Comparison of ENCODE assay signal across 8 mouse cellular contexts in genomic region chr3:127970891-127971290, GRCm38 (mm10).
DNase-seq lines count a peak whose midpoint lies in the region; ATAC-seq and TF ChIP-seq lines count a peak whose summit lies in the region.

No protein-coding gene starts in this region.

- H3K36me3 ChIP-seq in forebrain, embryonic 14.5 days (ENCODE audit: control insufficient read depth, insufficient read depth, low read length): no peaks in the 10 kb centered on the region
- H3K36me3 ChIP-seq in forebrain, embryonic 15.5 days: no peaks in the 10 kb centered on the region
- H3K36me3 ChIP-seq in embryonic facial prominence, embryonic 11.5 days (replicated peaks; ENCODE audit: control insufficient read depth, insufficient read depth, low read depth, low read length): no peaks in the 10 kb centered on the region

- 4% methylated on average over 5 of the region's 5 CpGs for WGBS in forebrain, embryonic 14.5 days
- 8% methylated on average over 5 of the region's 5 CpGs for WGBS in forebrain, embryonic 15.5 days
- WGBS in embryonic facial prominence, embryonic 11.5 days: 4% methylated on average over 5 of the region's 5 CpGs
- WGBS in lung, adult 2 months: 7% methylated on average over 5 of the region's 5 CpGs

- no peaks in the 10 kb centered on the region for H3K4me1 ChIP-seq in forebrain, embryonic 14.5 days (ENCODE audit: control insufficient read depth, insufficient read depth, low read length)
- H3K4me1 ChIP-seq in forebrain, embryonic 15.5 days: no peaks in the 10 kb centered on the region
- no peaks in the 10 kb centered on the region for H3K4me1 ChIP-seq in embryonic facial prominence, embryonic 11.5 days (ENCODE audit: control insufficient read depth, insufficient read depth, low read length)
- no peaks in the 10 kb centered on the region for H3K4me1 ChIP-seq in lung, adult 2 months (ENCODE audit: control insufficient read depth, insufficient read depth, low read length)

- no peaks in the 10 kb centered on the region for H3K9me3 ChIP-seq in forebrain, embryonic 14.5 days (replicated peaks; ENCODE audit: control insufficient read depth, low read length)
- no peaks in the 10 kb centered on the region for H3K9me3 ChIP-seq in forebrain, embryonic 15.5 days
- H3K9me3 ChIP-seq in embryonic facial prominence, embryonic 11.5 days (replicated peaks; ENCODE audit: control insufficient read depth, low read length): no peaks in the 10 kb centered on the region

- no peak for TF ChIP-seq POLR2A in lung, adult 2 months (IDR thresholded peaks at IDR 0.05; ENCODE audit: borderline replicate concordance, extremely low read depth, low read depth, low read length)

- H3K4me3 ChIP-seq in forebrain, embryonic 14.5 days (ENCODE audit: low read depth, low read length): no peak overlapping the region
- no peak overlapping the region for H3K4me3 ChIP-seq in forebrain, embryonic 15.5 days
- H3K4me3 ChIP-seq in embryonic facial prominence, embryonic 11.5 days (ENCODE audit: low read depth, low read length): no peak overlapping the region
- H3K4me3 ChIP-seq in lung, adult 2 months (replicated peaks; ENCODE audit: extremely low read depth, low read depth, low read length): no peak overlapping the region

- H3K27me3 ChIP-seq in forebrain, embryonic 14.5 days (replicated peaks; ENCODE audit: control insufficient read depth, insufficient read depth, low read length): no peaks in the 10 kb centered on the region
- H3K27me3 ChIP-seq in forebrain, embryonic 15.5 days: no peaks in the 10 kb centered on the region
- no peaks in the 10 kb centered on the region for H3K27me3 ChIP-seq in embryonic facial prominence, embryonic 11.5 days (ENCODE audit: control insufficient read depth, insufficient read depth, low read length)

- ATAC-seq in forebrain, embryonic 14.5 days: no peak
- ATAC-seq in forebrain, embryonic 15.5 days (replicated peaks): no peak
- ATAC-seq in embryonic facial prominence, embryonic 11.5 days (replicated peaks; ENCODE audit: insufficient number of reproducible peaks, low FRiP score, low TSS enrichment, low read depth): no peak

- no peak overlapping the region for H3K27ac ChIP-seq in forebrain, embryonic 14.5 days (ENCODE audit: low read depth, low read length)
- no peak overlapping the region for H3K27ac ChIP-seq in forebrain, embryonic 15.5 days (replicated peaks)
- no peak overlapping the region for H3K27ac ChIP-seq in embryonic facial prominence, embryonic 11.5 days (replicated peaks; ENCODE audit: low read depth, low read length)

- peak; percentile 37 for DNase-seq in forebrain, embryonic 14.5 days (ENCODE audit: low spot score)
- DNase-seq in CD4-positive, CD25-positive, alpha-beta regulatory T cell, adult 2 months (ENCODE audit: low read depth, low spot score): peak; percentile 55
- DNase-seq in adrenal gland, postnatal 4 days (ENCODE audit: low spot score in 2 of 2): peak; percentile 12 to 43
- DNase-seq in embryonic facial prominence, embryonic 11.5 days (ENCODE audit: low spot score): peak; percentile 81
- peak; percentile 79 for DNase-seq in kidney, adult 9 months
- DNase-seq in lung, adult 2 months: peak; percentile 35
- peak; percentile 54 to 83 for DNase-seq in spleen, postnatal 4 days (ENCODE audit: low spot score in 2 of 2)

- H3K4me2 ChIP-seq in forebrain, embryonic 14.5 days (ENCODE audit: low read length): no peak overlapping the region
- no peak overlapping the region for H3K4me2 ChIP-seq in forebrain, embryonic 15.5 days (replicated peaks)
- no peak overlapping the region for H3K4me2 ChIP-seq in embryonic facial prominence, embryonic 11.5 days (ENCODE audit: low read depth, low read length)

- H3K9ac ChIP-seq in forebrain, embryonic 14.5 days (ENCODE audit: low read length): no peak overlapping the region
- H3K9ac ChIP-seq in forebrain, embryonic 15.5 days (replicated peaks): no peak overlapping the region
- H3K9ac ChIP-seq in embryonic facial prominence, embryonic 11.5 days (replicated peaks; ENCODE audit: low read length): no peak overlapping the region

- peak; percentile 64 for TF ChIP-seq CTCF in lung, adult 2 months (IDR thresholded peaks at IDR 0.05; ENCODE audit: insufficient read depth, low read length)

Comparison
In these comparisons a context has a peak if more than half of its experiments do, and no peak if none do; other contexts are left out.
1. DNase-seq: peak in every context shown above with its lines; median percentile 81 in embryonic facial prominence, embryonic 11.5 days; 79 in kidney, adult 9 months; 68 in spleen, postnatal 4 days; 55 in CD4-positive, CD25-positive, alpha-beta regulatory T cell, adult 2 months; 37 in forebrain, embryonic 14.5 days; 35 in lung, adult 2 months; 28 in adrenal gland, postnatal 4 days.